9 mouse cellular contexts compared by ENCODE assay signal in genomic region chr2:127430238-127430637, GRCm38 (mm10). TPM values are rescaled to one million over a fixed set of nuclear protein-coding genes. Genes with fewer than 3 reads are reported as not detected.
A peak's percentile ranks its signal among the peaks of the same experiment; 100 is the strongest.
DNase-seq lines count a peak whose midpoint lies in the region; ATAC-seq lines count a peak whose summit lies in the region.
"Had no signal": no experiment of that assay in that cellular context is flagged by ENCODE, and none has a peak within 500 bp of the region (broad histone marks: within the 10 kb centered on the region; RNA-seq: fewer than 3 reads in every experiment).

No protein-coding gene starts in this region.

- no peak for ATAC-seq in CD4-positive, CD25-positive, alpha-beta regulatory T cell, adult 4 months
- ATAC-seq in liver, embryonic 11.5 days (replicated peaks; ENCODE audit: low FRiP score) = no peak

- peaks cover 4% of the 10 kb centered on the region; the same call in 1 of the 2 replicates for H3K4me1 ChIP-seq in liver, embryonic 11.5 days (replicated peaks; ENCODE audit: control insufficient read depth, insufficient read depth, low read length)

- DNase-seq in CD4-positive, CD25-positive, alpha-beta regulatory T cell, adult 2 months (ENCODE audit: low read depth, low spot score) = peak; percentile 43
- DNase-seq in liver = peak; percentile 57
- no peak for DNase-seq in liver, embryonic 11.5 days (ENCODE audit: low spot score)
- DNase-seq in adrenal gland, postnatal 36 days = peak; percentile 37 to 59
- DNase-seq in heart, postnatal 14 days = peak; percentile 33 to 49
- DNase-seq in left cerebral cortex, adult 11 months (ENCODE audit: low spot score) = peak; percentile 59
- DNase-seq in right cerebral cortex, postnatal 10 days (ENCODE audit: low spot score in 2 of 2) = peak; percentile 57 to 64

- H3K27me3 ChIP-seq in liver, embryonic 11.5 days (replicated peaks; ENCODE audit: control insufficient read depth, insufficient read depth, low read length) = 0 out of 2 replicates have a peak, but pooled peaks cover 3% of the 10 kb centered on the region

- no peaks in the 10 kb centered on the region for H3K9me3 ChIP-seq in liver, embryonic 11.5 days (ENCODE audit: control insufficient read depth, low read length)

- H3K27ac ChIP-seq in liver, embryonic 11.5 days (ENCODE audit: low read depth, low read length) = no peak overlapping the region
- H3K27ac ChIP-seq: macrophage had no signal

- no peak overlapping the region for H3K4me3 ChIP-seq in liver, embryonic 11.5 days (ENCODE audit: low read depth, low read length)

- no peak overlapping the region for H3K9ac ChIP-seq in liver, embryonic 11.5 days (ENCODE audit: low read depth, low read length)

- 9% methylated on average over 3 of the region's 3 CpGs for WGBS in liver, embryonic 11.5 days

- H3K4me2 ChIP-seq in liver, embryonic 11.5 days = no peak overlapping the region

- H3K36me3 ChIP-seq in liver, embryonic 11.5 days (ENCODE audit: control insufficient read depth, insufficient read depth, low read length) = no peaks in the 10 kb centered on the region

- intact Hi-C loops in heart, postnatal 14 days (cut with DNase I) = loop anchor here (1.0 kb wide), 1 partner anchor 68 kb away; no protein-coding TSS in a partner anchor

RNA-seq across cellular contexts. Expression of gene Gpat2, which starts 5.2 kb away (rescaled TPM):
- polyA plus RNA-seq in CD4-positive, CD25-positive, alpha-beta regulatory T cell, adult 4 months (2017; shearing (Covaris generic)) = under 1 TPM; 0.23 to 0.52 TPM
- 0.43 and 0.92 TPM in 2 replicates for polyA plus RNA-seq in liver, embryonic 11.5 days (2014; fragmentation: Nextera tagmentation; extraction: Ambion mirVana)
- total RNA-seq in adrenal gland, postnatal 36 days (2021) = under 1 TPM; 0.26 to 0.56 TPM
- total RNA-seq in heart, postnatal 14 days (2021) = under 1 TPM in 1 of 2 experiments, not detected in 1; 0.12 TPM
- polyA plus RNA-seq: macrophage had no signal

RNA-seq across cellular contexts. Expression of gene Fahd2a, which starts 14.1 kb away (rescaled TPM):
- polyA plus RNA-seq in CD4-positive, CD25-positive, alpha-beta regulatory T cell, adult 4 months (2017; shearing (Covaris generic)) = 10 to 100 TPM; 44.7 to 49.2 TPM
- 16.6 and 19.9 TPM in 2 replicates for polyA plus RNA-seq in liver, embryonic 11.5 days (2014; fragmentation: Nextera tagmentation; extraction: Ambion mirVana)
- total RNA-seq in adrenal gland, postnatal 36 days (2021) = 10 to 100 TPM; 41.1 to 50.6 TPM
- 10 to 100 TPM; 25.9 to 30.2 TPM for total RNA-seq in heart, postnatal 14 days (2021)
